Mouse (Mus musculus): ENCODE measurements around the gene Tax1bp3.

Tax1bp3 gene

DNA sequence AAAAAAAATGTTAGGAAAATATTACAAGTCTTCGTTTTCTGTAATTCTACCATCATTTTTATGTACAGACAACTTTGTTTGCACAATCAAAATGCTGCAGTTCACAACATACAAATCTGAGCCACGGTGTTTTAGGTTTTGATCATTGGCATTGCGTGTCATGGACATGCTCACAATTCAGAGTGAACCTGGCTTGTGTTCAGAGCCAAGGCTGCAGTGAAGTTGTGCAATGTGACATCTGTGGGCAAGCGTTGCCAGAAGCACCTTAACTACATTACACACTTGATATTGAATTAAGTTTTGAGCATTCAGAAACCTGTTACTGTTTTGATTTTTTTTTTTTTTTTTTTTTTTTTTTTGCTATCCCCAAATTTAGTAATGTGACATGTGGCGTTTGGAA is 53.2 kb downstream of the Tax1bp3 start:
- DNase-seq (ENCODE audit: low read depth): no peak

DNA sequence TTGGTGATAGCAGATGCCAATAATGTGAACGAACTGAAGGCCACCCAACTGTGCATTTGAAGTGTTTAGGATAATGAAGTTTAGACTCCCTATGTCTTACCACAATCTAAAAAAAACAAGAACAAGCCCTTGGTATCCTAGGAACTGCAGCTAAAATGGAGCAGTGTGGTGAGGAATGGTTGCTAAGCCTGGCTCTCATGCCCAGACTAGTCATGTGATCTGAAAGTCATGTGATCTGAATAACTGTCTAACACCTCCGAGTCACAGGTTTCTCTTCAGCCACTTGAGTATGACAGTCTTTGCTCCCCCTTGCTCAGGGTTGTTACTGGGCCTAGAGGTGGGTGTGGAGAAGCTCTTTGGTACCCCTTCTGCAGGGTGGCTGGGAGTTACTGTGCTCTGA is 55.6 kb downstream of the Tax1bp3 start:
- no peak for DNase-seq (ENCODE audit: low read depth)

Data from induced T-regulatory cell, adult 2 months (primary cell).